Mouse (Mus musculus) cerebellum, adult 18-20 months (tissue): Measurements from ENCODE around the gene Dkk3.
"Not testable (repeated sequence)": the region's sequence is repeated elsewhere in the genome, so short reads cannot be mapped to it uniquely, and the experiment has no call there.

Source experiments
- DNase-seq, 2 experiments: peaks; one replicate each; pipeline ENCODE4 v3.0.0; 2021

Gene Dkk3

DNA sequence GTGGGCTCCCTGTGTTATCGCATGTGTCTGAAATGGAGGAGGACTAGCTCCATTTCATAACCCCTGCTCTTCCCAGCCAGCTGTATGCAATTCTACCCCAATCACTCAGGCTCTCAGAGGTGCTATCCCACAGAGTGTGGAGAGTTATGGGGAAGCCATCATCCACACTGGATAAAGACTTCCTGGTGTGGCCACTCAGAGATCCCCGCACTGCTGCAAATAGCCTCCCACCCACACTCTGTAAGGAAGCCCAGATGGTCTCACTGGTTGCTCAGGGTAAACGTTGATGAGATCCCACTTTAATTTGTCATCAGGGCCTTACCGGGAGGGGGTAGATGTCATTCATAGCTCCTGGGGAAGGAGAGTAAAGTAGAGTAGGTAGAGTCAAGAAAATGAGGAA lies 6.7 kb upstream of the Dkk3 start:
- DNase-seq = no peak

DNA sequence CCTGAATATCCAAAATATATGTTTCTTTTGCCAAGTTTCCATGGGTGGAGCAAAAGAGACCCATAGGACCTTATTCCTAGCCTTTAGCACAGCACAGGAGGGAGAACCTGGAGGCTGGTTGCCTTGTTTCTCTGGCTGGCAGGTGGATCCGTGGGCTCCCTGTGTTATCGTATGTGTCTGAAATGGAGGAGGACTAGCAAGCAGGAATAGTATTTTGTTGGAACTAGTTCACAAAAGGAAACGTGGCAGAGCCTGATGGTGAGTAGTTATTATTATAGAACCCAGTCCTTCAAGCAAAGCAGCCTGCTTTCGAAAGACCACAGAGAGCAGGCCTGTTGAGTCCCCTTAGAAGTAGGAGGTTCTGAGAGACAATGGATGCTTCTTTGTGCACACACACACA lies 6.2 kb upstream of the Dkk3 start:
- DNase-seq = not testable (repeated sequence)

DNA sequence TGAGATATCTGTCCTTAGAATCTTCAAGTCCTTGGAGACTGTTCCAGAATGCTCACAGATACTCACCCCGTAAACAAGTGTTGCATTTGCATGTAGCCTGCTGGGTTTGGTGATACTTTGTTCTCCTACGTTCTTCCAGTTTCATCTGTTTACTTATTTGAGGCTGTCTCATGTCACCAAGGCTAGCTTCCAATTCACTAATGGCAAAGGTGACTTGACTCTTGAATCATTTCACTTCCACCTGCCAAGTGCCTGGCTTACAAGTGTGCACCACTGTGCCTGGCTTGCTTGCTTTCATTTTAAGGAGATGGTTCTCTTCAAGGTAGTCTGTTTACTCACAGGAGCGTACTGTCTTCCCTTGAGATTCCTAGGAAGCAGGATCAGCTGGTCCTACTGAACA lies 5.6 kb upstream of the Dkk3 start:
- DNase-seq = no peak

DNA sequence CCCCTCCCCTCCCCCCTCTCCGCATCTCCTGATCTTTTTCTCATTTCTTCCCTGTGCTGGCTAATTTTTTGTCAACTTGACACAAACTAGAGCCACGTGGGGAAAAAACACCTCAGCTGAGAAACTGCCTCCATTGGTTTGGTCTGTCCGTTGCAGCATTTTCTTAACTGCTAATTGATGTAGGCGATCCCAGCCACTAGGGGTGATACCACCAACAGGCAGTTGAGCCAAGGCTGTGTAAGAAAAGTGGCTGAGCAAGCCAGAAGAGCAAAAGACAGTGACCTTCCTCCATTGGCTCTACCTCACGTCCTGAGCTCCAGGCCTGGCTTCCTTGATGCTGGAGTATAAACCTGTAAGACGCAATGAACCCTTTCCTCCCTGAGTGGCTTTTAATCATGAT lies 978 bp upstream of the Dkk3 start:
- no peak for DNase-seq

DNA sequence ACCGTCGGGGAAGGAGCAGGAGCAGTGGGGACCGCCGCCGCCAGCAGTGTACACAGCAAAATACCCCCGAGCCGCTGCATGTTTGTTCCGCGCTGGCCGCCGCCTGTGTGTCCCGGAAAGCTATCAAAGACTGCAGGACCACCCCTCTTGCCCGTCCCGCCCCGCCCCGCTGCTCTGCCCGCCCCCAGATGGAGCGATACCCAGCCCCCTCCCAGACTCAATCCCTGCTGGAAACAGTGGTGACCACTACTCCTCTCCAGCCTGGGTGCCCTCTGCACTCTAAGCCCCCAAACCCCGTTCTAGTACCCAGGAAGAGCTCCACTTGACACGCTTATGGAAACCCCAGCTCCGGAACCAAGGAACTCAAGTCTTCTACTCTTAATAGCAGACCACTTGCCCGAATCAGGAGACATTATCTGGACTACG lies 528 bp downstream of the Dkk3 start:
- DNase-seq = no peak

DNA sequence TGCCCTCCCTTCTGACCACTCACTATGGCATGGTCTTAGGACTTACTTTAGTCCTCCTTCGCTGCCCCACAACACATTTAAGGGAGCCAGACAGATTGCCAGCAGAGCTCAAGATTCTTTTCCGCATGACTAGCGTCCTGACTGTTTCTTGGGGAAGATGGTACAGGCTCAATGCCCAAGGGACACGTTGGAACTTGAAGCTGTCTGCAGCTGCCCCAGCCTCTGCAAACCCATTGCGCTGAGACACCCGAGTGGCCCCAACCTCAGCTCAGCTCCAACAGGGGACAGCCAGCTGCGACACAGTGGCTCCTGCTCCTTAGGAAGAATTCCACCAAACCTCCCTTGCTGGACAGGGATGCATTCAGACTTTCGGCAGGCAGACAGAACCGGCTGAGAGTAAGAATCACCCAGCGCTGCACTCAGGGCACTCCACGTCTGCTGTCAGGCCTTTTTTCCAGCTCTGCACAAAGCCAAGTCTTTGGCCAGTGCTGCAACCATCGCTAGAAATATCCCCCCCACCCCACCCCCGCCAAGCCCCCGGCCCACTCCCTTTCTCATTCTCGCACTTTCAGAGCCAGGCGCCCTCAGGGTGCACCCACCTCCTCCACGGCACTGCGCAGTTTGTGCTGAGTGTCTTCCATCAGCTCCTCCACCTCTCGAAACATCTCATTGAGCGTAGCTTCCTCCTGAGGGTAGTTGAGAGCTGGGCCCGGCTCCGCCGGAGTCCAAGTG lies 1.1 kb downstream of the Dkk3 start:
- DNase-seq = no peak

DNA sequence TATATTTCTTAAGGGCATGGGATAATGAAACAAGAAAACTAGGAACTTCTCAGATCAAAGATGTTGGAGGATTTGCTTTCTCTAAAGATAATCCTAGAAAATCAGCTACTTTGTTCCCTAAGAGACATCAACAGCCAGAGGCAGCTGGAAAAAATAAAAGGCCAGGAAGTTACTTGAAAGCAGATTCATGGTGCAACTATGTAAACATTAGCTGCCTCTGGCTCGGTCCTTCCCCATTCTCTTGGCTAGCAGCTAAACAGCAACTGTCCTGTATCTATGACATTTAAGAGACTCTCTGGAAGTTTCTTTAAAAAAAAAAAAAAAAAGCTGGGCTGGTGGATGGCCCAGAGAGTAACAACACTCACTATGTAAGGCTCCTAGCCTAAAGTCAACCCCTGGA lies 3.7 kb downstream of the Dkk3 start:
- no peak for DNase-seq

DNA sequence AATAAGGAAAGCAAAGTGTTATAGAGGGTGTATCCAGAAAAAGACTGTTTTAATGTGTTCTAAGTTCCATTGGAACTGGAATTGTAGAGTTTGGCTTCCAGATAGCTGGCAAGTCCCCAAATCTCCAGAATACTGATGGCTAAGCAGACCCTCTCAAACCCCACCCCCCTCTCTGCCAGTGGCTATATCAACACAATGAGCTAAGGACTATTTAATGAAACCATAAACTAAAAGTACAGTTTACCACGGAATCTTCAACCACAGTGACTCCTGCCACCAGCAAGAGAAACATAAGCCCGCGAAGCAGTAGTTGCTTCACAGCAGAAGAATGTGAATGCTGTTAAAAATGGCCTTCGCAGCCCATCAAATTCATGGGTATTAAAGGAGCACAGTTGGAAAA lies 4.4 kb downstream of the Dkk3 start:
- no peak for DNase-seq

DNA sequence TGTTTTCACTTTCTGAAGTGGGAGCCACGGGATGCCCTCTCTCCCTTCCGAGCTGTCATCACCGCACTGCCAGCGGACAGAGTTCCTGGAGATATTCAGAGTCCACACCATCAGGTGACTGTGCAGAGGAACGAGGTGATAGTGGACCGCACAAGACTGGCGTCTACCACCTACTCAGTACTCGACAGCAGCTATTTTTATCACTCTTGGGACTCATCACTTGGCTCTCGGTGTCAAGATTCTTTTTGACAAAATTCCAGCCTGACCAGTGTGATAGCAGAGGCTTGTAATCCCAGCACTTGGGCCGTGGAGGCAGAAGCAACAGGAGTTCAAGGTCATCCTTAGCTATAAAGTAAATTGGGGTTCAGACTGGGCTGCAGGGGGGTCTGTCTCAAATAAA lies 9.7 kb downstream of the Dkk3 start:
- no peak for DNase-seq

DNA sequence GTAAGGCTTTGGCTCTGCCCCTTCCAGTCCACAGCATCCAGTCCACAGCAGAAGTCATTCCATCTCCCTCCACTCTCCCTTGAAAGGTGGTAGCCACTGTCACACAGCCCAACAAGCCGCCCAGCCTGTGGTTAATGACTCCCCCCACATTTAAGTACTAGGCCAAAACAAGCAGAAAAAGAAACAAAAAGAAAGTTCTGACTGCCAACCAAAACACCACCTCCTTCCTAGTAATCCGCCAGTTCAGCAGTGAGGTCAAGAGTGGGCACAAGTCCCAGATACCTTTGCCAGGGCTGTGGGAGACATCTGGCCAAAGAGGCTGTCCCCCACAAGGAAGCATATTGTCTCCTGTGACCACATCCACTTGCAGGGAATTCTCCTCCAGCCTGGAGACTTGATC lies 10.9 kb downstream of the Dkk3 start:
- DNase-seq = no peak

DNA sequence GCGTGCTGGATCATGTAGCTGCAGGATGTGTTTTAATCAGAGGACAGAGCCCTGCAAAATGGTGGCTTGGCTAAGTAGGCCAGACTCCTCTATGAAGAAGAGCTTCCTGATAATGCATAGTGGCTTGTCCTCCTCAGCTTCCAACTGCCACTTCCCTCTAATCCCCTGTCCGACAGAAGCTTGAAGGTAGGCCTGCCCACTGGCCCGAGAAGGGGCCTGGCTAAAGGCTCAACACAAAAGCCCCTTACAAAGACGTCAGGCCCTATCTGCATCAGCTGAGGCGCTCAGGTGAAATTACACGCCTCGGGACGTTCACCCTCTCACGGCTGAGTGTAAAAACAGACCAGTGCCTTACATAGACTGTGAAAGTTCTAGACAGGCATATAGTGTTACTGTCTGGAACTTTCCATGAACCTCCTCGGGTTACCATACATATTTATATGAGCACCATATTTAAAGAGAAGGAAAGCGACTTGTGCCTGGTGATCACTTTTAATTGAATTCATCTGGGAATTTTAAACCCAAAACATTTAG lies 14.1 kb downstream of the Dkk3 start:
- no peak for DNase-seq

DNA sequence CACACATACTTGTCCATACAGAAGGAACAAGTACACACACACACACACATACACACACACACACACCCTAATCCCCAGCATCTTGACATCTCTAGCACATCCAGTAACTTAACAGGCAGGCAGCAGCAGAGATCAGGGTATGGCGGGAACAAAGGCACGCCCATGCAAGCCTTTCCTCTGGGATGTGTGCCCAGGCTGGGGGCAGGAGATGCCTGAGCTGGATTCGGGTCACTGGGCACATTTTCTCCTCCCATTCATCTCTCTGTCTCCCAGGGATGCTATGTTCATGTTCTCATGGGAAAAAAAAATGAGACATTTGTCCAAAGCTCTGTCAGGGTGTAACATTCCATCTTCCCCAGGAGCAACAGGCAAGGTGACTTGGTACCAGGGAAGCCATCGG lies 14.9 kb downstream of the Dkk3 start:
- DNase-seq = no peak

DNA sequence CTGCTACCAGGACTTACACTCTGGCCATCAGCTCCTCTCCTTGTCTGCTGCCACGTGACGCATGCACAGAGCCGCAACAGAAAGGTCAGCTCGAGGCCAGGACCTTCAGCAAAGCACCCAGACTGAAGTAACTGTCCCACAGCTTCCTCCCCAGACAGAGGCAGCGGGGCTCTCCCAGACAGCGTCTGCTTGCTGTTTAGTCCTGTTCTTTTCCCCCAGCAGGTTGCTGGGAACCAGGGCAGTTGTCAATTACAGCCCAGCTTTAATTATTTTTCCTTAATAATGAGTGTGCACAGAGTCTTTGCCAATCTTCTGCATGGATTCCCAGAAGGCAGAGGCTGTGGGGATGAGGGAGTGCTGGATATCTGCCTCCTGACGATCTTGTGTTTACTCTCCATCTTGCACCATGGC lies 15.8 kb downstream of the Dkk3 start:
- DNase-seq = no peak

DNA sequence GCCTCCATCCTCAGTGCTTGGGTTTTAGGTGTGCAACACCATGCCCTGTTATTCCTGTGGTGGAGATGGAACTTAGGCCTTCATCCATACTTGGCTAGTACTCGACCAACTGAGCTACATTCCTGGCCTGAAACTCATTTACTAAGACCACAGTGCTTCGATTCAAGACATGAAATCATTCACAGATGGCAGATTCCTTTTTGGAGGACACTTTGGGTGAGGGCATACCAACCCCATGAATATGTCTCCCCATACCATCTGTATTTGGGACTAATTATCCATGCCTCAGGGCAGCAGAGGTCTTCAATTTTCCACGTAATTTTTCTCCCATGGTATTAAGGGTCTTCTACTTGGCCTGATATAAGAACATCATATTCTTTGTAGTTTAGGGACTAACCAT lies 16.2 kb downstream of the Dkk3 start:
- no peak for DNase-seq

DNA sequence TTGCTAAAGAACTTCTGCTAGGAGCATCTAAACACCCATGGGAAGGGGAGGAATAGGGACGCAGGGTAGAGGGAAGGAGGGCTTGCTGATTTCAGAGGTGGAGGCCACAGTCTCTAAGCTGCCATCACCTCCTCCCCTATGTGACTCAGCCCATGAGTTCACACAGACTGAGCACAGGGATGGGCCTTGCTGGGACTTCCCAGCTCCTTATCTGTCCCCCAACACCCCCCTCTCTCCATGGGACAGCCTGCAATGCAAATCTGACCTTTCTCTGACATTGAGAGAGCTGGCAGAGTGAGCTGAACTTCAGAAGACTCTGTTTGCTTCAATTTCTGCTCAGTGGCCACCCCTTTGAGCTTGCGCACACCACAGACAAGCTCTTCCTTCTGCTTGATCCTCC lies 18.1 kb downstream of the Dkk3 start:
- no peak for DNase-seq

DNA sequence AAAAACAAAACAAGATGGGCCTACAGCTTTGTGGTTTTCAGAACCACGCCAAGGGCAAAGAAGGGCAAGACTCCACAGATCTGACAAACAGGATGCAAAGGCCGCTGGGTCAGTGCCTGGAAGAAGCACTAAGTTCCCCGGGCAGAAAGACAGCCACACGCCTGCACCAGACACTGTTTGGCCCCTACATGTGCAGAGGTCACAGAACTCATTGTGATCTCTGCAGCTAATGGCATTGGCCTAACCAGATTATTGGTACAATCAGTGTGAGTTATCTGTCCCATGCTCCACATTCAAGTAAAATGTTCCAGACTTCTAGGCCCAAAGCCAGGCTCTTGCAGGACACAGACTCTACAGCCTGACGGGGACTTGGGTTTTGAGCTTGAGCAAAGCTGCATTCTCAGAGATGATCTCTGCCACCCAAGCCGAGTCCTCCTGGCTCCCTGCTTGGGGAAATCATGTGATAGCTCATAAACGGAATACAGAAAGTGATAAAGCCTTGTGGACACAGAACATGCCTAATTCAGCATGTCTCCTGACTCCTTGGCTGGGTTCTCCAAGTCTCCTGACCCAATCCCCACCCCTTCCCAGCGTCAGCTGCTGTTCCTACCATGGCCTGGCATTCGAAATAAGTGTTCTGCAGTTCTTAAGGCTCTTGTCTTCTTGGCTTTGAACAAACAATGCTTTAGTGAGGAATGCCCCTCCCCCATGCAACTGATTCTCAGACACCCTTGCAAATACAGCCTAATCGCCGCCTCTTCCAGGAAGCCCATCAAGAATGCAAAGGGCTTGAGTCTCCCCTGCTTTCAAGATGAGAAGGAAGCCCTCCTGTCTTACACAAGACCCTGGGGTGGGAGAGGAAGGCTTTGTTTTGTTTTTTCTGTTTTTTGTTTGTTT lies 20.1 kb downstream of the Dkk3 start:
- DNase-seq = no peak

DNA sequence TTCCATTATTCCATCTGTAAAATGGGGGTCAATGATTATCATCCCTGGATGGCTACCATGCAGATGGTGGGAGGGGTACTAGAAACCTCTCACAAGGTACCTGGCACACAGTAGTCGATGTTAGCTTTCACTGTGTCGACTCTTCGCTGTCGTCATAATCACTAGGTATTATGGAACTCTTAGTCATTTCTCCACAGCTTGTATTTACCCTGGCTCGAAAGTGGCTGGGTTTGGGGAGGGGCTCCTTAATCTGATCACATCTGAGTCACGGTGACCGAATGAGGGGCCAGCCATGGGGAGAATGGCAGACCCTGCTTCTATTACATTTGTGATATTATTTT lies 20.7 kb downstream of the Dkk3 start:
- DNase-seq = no peak

DNA sequence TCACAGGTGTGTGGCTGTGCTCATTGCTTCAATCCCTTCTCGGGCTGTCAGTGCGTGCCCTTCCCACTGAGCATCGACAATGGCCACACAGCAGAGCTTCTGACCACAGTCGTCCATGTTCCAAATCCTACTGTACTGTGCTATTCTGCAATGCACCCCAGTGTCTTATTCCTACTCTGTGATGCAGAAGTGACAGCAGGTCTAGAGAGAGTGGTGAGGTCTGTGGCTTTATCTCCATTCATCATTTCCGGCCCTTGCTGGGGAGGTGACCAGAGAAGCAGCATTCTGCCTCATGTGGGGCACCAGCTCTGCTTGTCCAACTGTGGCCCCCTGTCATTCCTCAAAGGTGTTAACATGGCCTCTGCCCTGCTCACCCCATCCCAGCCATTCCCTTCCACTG lies 22.3 kb downstream of the Dkk3 start:
- no peak for DNase-seq

DNA sequence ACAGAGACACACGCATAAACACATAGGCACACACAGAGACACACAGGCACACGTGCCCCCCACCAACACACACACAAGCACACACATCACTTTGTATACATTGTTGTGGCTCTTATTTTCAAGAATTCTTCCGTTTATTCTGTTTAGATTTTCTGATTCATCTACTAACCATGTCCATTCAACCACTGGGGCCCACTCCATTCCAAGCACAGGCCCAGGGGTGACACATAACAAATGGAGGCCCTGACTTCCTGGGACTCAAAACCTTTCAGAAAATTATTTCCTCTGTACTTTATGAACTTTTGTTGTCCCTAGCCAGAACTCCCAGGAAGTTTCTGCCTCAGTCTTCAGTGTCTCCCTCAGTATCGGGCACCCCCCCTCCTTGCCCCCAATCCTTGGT lies 23.7 kb downstream of the Dkk3 start:
- DNase-seq = no peak

DNA sequence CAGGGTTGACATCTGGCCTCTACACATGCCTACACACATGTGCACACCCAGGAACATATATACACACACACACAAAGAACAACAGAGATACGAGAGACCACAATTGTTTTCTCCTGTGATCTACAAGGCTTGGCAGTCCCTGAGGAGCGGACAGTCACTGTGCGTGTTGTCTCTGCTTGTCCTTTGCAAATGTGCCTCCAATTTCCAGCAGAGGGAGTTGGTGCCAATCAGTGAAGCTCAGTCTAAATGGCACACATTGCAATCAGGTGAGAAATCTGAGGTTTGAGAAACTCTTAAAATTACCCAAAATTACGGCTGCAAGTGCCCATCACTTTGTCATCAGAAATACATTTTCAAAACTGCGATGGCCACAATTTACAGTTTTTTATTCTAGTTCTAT lies 25.6 kb downstream of the Dkk3 start:
- DNase-seq = no peak

DNA sequence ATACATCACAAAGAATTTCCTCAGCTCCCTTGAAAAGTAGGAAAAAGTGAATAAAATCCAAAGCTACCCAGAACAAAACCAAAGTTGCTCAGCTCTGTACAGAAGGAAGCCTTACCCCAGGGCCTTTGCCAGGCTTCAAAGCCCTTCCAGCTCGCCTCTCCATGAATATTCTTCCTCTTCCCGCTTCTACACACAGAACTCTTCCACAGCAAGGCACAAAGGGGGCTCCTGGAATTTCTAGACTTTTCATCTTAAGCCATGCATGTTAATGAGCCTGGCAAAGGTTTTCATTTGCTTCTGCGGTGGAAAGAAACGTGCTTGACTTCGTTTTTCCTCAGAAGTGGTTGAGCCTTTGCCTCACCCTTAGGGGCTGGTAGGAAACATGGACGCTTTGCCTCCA lies 26.9 kb downstream of the Dkk3 start:
- DNase-seq = no peak

DNA sequence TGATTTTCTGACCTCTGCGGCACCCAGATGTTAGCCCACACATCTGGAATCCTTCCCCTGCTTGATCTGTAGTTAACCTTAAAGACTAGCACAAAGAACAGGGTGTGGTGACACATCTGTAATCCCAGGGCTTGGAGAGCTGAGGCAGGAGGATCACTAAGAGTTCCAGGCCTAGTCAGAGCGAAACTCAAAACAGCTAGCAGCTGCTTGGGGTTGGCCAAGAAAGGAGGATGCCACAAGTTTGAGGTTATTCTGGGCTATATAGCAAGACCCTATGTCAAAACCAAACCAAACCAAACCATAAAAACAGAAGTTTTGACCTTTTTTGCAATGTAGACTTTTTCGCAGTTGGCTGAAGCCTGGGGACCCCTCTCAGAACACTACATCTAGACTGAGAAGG lies 28.2 kb downstream of the Dkk3 start:
- DNase-seq = no peak

DNA sequence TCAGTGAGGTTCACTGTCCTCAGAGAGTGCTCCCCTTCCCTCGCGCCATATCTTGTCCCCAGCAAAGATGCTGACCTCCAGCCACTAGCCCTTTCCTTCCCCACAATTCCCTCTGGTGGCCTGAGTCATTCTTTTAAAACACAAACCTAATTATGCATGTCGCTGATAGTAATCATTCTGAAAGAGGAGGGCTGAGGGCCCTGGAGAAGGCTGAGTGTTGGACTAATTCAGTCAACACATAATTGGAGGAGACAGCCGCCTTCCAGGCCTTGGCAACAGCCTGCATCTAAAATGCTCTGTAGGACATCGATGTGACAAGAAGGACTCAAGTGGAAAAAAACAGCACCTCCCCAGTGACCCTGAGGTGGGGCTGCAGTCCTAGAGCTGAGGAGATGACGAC lies 29.0 kb downstream of the Dkk3 start:
- DNase-seq = peak; percentile 29 to 34

DNA sequence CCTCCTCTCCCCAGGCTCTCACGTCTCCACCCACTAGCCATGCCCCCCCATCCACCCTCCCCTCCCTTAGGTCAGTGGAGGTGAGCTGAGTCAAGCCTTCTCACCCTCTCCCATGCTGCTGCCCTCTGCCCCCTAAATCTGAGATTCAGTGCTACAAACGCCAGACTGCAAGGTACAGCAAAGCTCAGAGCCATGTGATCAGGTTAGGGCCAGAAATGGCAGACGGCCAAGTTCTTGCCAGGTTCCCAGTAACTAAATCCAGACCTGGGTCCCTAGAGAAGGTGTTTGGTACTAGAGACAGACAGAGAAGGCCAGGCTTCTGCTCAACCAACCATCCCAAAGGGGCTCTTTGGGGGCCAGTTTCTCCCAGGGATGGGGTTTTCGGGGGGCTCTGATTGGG lies 30.0 kb downstream of the Dkk3 start:
- DNase-seq = peak; percentile 52 to 59
